Mouse (Mus musculus): ENCODE data around the gene Btn2a2.
A peak's percentile ranks its signal among the peaks of the same experiment; 100 is the strongest.

DNA sequence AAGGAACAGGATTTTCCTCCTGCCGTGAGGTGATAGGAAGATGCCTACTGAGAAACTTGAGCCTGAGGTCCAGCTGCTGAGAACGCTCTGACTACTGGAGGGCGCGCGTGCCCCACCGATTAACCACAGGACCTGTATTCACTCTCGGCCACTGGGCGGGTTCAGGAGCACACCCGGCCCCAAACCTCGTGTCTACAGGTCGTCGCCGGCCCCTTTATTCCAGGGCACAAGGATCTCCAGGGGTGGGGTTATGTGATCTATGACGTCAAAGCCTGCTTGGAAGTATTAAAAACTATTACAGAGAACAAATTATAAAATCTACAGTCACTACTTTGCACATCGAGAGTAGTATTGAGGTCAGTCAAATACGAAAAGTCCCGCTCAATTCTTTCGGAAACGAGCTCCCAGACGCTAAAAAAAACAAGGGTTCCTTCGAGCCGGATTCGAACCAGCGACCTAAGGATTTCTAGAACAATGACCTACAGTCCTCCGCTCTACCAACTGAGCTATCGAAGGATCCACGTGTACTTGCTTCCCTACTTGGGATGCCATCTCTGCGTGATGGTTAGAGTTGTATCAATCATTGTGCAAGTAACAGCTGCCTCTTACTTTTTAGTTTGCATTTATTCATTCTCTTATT, 56.0 kb downstream of the Btn2a2 start:
- TF ChIP-seq CTCF (IDR thresholded peaks at IDR 0.05; ENCODE audit: low read depth): peak; percentile 99
- peak; percentile 56; the same call in 1 of the 2 replicates for TF ChIP-seq EP300 (IDR thresholded peaks at IDR 0.05; ENCODE audit: low read depth)

Measured in liver, embryonic 14.5 days (tissue).